Mouse (Mus musculus) adrenal gland (tissue): ENCODE results near the gene Ugt1a6b.
"Not testable (repeated sequence)": the region's sequence is repeated elsewhere in the genome, so short reads cannot be mapped to it uniquely, and the experiment has no call there.

ENCODE experiments used
- intact Hi-C: fragments of 180-260 bp; cut with DNase I; formaldehyde crosslinking; loops from one replicate; pipeline ENCODE4 v1.15.1; 2025
- long read RNA-seq, 2 experiments: library from polyadenylated mRNA; unstranded; transcript quantifications; one replicate each; pipeline ENCODE4 v2.0.0; 2020; ENCODE audit warnings: borderline replicate concordance in 1 of 2; ENCODE audit not compliant: insufficient replicate concordance in 1 of 2

The Ugt1a6b gene
- long read RNA-seq, experiment 1, result 0 reads
- long read RNA-seq, experiment 2, result 0 reads

DNA sequence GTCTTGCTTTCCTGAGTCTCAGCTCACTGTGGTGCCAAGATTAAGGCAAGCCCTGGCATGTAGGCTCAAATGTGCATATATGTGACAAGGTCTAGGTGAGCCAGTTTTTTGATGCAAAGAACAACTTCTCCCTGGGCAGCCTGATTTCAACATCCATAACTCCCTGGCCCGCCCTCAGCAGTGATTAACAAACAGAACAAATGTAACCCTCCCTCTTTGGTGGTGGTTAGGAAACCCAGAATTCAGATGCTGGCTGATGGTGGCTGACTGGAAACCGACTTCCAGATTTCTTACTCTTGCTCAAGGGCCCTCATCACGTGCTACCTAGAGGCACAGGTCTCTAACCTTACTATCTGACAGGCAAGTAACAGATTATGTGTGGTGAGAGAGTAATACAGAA is at the start of gene Ugt1a6b:
Ugt1a6b (plus strand) TSS at position 234 of the 400 bp plus-strand sequence.
- intact Hi-C loops, result not testable (repeated sequence)

DNA sequence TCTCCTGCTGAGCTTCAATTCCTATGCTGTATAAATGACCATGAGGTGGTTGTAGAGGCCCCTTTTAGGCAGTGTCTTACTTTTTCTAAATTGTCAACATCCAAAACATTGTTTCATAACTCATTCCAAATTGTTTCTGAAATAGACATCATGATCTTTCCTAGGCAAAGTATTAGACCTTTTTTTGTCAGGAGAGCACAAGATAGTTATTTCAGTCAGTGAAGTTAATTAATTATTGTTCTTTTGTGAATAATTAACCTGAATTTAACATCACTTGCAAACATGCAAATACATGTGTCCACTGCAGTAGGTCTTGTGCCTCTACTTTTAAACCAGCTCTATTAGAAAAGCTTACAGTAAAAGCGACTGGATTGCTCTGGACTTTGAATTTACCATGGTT is 48.0 kb upstream of the Ugt1a6b start, which contains the start of gene Ugt1a10:
Ugt1a10 (plus strand) TSS at position 301 of the 400 bp plus-strand sequence.
- intact Hi-C loops, result no loop called here

DNA sequence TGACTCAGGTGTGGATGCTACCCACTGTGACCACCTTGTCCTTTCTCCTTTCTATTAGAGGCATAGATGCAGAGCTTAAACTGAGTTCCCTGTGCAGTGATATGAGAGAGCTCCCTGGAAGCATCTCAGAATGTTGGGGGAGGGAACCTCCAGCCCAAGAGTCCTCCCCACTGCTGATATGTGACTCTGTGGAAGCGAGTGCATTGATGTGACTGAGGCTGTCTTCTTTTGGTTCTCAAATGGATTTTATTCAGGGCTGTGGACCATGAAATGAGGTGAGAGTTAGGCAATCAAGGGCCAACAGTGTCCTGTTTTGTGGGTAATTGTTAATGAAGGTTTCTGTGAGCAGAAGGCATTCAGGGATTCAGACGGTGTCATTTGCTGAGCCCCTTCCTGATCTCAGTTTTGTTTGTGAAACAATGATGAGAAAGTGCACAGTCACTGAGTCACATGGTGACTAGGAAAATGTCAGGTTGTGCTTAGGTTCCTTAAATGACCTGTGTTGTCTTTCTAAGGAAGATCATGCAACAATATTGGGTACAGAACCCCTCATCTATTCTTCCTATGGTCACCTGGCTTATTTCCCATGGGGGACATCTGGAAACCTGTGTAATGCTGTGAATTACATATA is 36.5 kb upstream of the Ugt1a6b start:
- intact Hi-C loops, result not testable (repeated sequence)

DNA sequence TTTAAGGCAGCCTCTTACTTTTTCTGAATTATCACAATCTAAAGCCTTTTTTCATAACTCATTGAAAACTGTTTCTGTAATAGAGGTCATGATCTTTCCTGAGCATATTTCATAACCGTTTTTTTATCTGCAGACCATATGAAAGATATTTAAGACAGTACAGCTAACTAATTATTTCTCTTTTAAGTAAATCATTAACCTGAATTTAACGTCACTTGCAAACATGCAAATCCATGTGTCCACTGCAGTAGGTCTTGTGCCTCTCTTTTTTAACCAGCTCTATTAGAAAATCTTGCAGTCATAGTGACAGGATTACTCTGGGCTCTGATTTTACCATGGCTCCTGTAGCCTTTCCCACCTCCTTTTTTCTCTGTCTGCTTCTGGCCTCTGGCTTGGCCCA is 32.6 kb upstream of the Ugt1a6b start, which contains the start of gene Ugt1a9:
Ugt1a9 (plus strand) TSS at position 306 of the 400 bp plus-strand sequence.
- intact Hi-C loops, result no loop called here

DNA sequence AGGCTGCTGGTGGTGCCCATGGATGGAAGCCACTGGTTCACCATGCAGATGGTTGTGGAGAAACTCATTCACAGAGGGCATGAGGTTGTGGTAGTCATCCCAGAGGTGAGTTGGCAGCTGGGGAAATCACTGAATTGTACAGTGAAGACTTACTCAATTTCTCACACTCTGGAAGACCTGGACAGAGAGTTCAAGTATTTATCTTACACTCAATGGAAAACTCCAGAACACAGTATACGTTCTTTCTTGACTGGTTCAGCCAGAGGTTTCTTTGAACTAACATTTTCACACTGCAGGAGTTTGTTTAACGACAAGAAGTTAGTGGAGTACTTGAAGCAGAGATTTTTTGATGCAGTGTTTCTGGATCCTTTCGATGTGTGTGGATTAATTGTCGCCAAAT is 32.1 kb upstream of the Ugt1a6b start:
- intact Hi-C loops, result no loop called here

DNA sequence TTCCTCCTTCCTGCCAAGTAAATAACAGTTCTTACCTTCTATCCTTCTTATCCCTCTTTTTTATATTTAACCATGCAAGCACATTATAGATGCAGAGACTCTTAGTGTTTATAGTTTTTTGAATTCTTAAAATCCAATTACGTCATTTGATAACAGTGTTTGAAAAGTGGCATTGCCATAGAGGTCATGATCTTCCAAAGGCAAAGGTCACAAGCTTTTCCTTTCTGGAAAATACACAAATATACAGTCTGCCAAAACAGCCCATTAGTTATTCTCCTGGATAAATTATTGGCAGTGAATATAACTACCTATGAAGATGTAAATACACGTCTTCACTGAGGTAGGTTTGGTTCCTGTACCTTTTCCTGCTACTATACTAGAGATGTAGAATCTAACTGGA is 28.6 kb upstream of the Ugt1a6b start:
- intact Hi-C loops, result no loop called here

DNA sequence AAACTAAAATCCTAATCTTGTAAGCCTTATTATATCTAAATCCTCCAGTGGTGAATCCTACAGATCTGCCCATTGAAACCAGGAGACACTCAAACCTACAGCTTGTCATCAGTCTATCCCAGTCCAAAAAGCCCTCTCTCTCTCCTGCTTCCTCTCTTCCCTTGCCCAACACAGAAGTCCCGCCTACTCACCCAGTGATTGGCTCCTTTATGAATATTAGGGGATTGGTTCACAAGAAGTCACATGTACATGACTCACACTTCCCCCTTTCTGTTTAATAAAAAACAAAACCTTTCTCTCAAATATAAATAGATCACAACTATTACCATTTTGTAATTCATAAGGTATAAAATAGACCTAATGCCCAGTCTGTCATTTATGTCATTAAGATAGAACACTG is 25.9 kb upstream of the Ugt1a6b start:
- intact Hi-C loops, result no loop called here

DNA sequence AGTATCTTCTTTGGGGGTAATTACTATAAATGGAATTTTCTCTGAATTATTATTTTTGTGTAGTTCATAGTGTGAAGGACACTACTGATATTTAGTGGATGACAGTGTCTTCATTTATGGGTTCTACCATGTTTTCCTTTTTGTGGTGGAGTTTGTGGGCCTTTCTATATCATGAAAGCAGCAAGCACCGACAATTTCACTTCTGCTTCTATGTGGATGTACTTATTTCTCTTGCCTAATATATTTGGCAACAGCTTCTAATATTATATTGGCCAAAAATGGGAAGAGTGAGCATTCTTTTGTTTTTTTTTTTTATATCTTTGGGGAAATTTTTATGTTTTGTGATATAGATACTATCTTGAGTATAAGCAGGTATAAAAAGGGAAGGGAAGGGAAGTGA is 21.4 kb upstream of the Ugt1a6b start:
- intact Hi-C loops, result no loop called here

DNA sequence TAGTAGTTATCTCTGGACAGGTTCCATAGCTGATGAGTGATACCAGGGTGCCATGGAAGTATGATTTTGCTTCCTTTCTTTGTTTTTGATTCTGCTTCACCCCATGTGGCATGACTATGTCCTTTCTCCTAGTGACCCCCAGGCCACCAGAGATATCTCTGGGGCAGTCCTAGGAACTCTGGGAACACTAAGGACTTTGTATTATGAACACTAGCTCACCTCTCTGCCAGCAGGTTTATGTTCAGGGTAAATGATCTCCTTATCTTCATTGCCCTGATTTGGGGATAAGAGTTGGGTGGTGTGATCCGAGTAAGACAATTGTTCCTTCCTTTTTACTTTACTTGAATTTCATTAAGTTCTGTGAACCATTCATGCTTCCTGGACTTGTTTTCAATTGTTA is 16.9 kb upstream of the Ugt1a6b start:
- intact Hi-C loops, result no loop called here

DNA sequence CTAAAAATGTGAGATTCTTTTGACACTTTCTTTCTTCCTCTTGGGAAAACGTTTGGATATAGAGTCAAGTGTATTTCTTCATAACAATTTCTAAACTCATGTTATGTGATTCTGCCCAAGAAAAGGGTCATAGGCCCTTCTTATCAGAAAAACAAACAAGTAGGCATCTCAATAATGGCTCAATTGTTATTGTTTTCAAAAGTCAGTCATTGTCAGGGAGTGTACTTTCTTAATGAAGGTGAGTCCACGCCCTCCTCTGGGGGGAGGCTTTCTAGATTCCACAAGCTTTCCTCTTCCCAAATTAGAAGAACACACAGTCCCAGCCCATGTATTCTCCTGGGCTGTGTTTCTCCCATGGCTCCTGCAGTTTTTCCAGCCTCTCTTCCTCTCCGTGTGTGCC is 15.5 kb upstream of the Ugt1a6b start, which contains the start of gene Ugt1a8:
Ugt1a8 (plus strand) TSS at position 301 of the 400 bp plus-strand sequence.
- intact Hi-C loops, result no loop called here

DNA sequence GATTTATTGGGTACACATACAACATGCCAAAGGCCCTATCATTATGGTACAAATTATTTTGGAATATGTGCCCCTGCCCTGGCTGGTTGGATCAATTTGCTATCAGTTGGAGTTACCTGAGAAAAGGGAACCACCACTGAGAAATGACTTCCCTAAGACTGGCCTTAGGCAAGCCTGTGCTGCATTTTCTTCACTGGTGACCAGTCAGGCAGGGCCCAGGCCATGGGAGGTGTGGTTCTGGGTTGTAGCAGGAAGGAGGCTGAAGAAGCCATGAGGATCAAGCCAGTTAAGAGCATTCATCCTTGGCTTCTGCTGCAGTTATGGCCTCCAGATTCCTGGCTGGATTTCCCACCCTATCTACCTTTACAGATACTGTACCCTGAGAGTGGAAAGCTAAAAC is 10.7 kb upstream of the Ugt1a6b start:
- intact Hi-C loops, result no loop called here

DNA sequence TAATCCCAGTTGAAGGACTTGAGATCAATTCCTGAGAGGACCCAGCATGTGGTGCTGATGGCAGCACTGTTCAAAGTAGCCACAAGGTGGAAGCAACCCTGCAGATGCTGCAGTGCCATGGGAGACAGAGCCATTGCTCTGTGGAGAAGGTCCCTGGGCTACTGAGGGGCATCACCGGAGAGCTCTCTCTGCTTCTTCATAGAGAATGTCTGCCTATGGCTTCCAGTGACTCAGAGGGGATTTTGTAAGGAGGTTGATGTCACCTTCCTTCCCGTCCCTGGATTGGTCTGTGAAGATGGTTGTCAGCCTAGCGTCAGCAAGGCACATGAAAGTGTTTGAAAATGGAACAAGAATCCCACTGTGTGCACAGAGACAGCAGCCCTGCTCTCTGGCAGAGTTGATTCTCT is 8.8 kb upstream of the Ugt1a6b start:
- intact Hi-C loops, result not testable (repeated sequence)

DNA sequence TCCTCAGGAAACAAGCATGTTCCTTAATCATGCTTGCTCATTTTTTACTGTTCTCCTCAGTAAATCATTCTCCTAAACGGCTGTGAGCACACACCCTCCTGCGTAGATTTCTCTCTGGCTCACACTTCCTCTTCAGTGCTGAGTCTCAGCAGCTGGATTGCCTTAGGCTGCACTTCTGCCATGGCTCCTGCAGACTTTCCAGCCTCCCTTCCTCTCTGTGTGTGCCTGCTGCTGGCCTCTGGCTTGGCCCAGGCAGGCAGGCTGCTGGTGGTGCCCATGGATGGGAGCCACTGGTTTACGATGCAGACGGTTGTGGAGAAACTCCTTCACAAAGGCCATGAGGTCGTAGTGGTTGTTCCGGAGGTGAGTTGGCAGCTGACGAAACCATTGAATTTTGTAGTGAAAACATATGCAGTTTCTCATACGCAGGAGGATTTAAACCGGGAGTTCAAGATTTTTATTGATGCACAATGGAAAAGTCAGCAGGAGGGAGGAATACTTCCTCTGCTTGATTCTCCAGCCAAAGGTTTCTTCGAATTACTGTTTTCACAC is 8.0 kb upstream of the Ugt1a6b start, which contains the start of gene Ugt1a7c:
Ugt1a7c (plus strand) TSS at position 122 of the 552 bp plus-strand sequence.
- intact Hi-C loops, result no loop called here

DNA sequence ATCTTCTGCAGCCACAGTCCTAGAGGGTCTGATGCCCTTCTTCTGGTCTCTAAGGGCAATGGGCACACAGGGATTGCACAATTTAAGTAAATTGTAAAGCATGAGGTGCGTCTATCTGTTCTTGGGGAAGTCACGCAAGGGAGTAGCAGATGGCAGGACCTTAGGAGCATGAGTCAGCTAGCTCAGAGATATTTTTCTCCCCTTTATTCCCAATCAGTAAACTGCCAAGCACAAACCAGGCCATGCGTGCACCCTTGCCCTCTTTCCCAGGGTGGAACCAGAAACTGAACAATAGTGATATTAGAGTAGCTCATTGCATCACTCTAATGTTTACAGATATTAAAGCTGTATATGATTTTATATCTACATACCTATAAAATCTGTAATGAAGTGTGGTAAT is 4.5 kb upstream of the Ugt1a6b start:
- intact Hi-C loops, result not testable (repeated sequence)

DNA sequence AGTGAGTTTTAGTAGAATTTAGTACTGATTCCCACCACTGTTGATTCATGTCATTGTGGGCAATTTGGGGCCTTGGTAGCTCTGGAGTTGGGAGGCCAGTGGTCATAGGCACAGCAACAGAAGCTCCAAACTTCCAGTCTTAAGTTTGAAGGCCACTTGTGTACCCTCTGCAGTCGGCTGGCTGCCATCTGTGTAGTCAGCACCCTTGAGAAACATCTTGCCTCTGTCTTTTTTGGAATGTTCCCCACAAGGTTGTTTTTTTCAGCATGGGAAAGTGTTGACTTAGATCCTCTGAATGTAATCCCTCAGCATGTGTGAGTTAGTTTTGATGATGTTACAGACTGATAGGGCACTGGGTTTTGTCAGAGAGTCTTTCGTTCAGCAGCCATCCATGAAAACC is 3.4 kb upstream of the Ugt1a6b start:
- intact Hi-C loops, result not testable (repeated sequence)

DNA sequence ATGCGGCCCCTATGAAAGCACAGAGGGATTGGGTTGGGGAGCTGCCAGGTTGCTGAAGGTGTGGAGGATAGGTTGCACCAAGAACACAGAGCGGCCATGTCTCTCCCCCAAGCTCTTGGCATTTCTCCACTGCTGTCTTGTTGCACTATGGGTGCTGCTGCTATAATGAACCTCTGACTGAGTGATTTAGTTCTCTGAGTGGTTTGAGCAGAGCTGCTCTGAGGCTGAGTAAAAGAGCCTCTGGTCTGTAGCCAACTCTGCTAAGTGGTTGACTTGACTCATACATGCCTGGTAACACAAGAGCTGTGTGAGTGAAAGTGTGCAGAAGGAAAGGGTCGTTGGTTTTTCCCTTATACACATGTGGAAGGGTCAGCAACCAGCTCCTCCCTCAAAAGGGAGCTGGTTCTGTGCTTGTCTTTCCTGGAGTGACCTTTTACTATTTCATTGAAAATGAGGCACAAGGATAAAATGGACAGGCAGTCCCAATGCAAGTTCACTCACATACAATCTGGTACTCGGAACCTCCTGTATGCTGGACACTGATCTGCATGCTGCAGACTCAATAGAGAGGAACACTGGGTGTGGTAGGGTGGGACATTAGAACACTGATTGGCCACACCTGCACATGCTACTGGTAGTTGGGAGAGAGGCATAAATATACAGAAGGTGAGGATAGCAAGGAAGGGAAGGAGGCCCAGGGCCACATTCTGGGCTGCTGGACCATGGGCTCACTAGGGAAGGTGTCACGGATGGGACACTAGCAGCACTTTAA is 831 bp downstream of the Ugt1a6b start:
- intact Hi-C loops, result not testable (repeated sequence)

DNA sequence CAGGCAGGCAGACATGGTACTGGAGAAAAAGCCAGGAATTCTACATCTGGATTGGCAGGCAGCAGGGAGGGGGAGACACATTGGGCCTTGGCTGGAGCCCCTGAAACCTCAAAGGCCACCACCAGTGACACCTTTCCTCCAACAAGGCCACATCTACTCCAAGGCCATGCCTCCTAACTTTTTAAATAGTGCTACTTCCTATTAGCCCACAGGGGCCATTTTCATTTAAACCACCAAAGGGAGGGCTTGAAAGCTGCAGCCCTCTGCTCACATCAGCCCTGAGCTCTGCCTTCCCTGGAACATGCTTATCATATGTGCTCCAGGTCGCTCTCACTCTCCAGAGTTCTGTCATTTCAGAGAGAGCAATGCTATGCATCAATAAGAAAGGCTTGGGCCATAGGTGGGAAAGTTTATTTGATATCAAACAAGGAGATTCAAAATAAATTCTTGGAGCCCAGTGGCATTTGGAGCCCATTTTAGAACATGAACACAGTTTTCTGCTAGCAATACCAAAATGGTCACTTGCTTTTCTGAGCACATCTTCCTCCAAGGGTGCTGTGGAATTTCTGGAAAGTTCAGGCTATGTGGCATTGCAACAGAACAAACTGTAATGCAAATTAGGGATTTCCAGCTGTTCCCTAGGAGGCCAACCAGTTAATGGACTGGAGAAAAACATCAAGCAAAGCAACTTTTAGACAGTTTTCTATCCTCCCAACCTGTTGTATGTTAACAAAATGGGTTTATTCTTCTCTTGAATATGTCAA is 1.8 kb downstream of the Ugt1a6b start:
- intact Hi-C loops, result no loop called here

DNA sequence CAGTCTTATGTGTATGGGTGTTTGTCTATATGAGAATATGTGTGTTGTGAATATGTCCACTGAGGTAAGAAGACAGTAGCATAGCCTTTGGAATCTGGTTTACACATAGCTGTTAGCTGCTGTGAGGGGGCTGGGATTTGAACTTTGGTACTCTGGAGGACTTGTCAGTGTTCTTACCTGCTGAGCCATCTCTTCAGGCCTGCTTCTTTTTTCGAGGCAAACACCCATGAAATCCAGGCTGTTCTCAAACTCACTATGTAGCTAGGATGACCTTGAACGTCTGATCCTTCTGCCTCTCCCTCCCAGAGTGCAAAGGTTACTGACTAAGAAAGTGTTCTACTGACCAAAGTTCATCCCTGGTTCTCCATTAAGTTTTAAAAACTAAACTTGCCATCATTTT is 2.6 kb downstream of the Ugt1a6b start:
- intact Hi-C loops, result no loop called here

DNA sequence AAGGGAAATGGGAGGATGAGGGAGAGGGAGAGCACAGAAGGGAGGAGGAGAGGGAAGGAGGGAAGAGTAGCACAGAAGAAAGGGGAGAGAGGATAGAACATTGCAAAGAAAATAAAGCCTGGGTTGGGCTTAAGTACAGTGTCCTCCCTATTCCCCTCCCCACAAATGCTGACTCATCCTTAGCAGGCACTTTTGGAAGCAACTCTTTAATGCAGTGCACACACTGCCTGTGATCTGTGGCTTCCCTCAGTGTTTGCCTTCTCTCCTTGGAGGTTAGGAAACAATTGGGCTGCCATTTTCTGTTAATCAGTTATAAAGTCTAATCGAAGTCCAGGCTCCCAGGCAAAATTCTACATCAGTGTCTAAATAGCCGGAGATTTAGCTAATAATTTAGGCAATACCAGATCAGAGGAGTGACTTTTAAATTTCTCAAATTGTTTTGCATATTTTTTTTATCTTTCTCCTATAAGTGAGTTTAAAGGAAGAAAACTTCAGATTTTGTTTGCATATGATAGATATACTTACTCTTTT is 6.0 kb downstream of the Ugt1a6b start:
- intact Hi-C loops, result not testable (repeated sequence)

DNA sequence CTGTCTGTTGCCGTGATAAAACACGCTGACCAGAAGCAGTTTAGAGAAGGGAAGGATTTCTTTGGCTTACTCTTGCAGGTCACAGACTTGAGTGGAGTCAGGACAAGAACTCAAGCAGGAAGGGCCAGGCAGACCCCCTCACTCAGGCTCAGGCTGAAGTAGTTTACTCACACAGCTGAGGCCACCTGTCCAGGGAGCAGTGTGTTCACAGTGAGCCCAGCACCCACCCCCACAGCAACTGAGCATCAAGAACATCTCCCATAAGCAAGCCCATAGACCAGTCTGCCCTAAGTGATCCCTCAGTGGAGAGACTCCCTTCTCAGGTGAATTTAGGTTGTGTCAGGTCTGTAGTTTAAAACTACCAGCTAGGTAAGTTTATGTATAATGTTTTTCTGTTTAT is 6.6 kb downstream of the Ugt1a6b start:
- intact Hi-C loops, result not testable (repeated sequence)

DNA sequence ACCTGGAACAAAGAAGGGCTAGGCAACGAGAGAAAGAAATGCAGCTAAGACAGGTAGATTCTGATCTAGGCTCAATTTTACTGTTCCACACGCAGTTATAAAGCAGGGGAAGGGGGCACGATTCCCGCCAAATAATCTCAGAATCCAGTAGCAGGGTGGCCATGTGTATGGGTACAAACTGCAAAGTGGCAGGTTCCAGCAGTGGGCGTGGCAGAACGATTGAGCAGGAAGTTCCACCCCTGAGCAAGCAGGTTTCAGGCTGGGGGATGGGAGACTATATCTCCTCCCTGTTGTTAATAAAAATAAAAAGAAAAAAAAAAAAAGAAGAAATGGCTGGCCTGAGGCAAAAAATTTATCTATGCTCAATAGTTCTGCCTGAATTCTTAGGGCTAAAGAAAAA is 9.7 kb downstream of the Ugt1a6b start:
- intact Hi-C loops, result not testable (repeated sequence)
